Mouse (Mus musculus): ENCODE results near the gene S100a5. TPM values are rescaled to one million over a fixed set of nuclear protein-coding genes. Genes with fewer than 3 reads are reported as not detected.
A peak's percentile ranks its signal among the peaks of the same experiment; 100 is the strongest.

S100a5 gene
- total RNA-seq, 2 experiments from 2014 or later, result not detected

DNA sequence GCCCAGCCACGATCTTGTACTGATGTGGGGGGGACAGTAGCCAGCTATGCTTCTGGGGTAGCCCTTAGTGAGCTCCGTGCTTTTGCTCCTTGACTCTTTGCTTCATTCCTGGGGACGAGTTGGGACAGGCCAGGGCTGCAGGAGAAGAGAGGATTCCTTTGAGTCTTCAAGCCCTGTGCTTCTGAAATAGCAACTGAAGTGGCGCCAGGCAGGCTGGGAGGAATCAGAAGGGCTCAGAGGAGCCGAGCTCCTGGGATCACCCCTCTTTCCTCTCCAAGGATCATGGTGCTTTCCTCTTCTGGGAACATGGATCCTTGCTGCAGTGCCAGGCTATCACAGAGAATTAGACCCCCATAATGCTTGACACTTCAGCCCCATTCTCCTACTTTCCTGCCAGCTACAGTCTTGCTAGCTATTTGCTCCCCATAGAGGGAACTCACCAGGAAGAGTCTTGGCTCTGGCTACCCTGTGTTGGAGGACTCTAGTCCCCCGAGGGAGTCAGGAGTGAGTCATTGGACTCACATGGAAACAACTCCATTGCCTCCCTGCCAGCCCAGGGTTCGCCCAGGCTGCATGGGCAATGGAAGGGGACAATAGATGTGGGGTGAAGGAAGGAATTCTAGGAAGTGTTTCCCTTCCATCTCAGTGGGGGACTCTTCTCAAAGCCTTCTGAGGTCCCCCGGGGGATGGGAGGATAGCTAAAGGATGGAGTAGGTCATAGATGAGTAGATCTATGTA is 7.7 kb upstream of the S100a5 start:
- no peak for DNase-seq

- DNase-seq, result no peak
Observed at GRCm38 (mm10) chr3:90601486-90602110, 6.7 kb upstream of the S100a5 start, which contains the start of gene Gm42674. Gene Gm42674 (plus strand): TSS chr3:90601904.

- no peak for DNase-seq
Observed at GRCm38 (mm10) chr3:90603623-90604022, 4.7 kb upstream of the S100a5 start, which contains the start of gene S100a4. Gene S100a4 (plus strand): TSS chr3:90603771.

DNA sequence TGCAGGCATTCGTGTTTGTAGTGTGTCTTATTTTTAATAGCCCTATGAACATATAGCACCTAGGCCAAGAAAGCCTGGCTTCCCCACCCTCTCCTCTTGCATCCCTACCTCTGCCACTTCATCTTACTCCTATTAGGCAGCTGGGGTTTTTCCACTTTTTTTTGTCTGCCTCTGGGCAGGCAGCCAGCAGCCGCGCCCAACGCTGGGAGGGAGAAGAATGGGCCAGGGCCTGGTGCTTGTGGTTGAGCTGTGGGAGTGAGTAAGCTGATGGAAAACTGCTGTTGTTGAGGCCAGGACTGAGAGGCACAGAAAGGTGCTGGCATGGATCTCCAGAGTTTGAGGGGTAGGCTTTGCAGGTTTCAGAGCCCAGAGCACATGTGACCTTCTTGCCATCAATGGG is 3.9 kb upstream of the S100a5 start:
- DNase-seq, result peak; percentile 79

DNA sequence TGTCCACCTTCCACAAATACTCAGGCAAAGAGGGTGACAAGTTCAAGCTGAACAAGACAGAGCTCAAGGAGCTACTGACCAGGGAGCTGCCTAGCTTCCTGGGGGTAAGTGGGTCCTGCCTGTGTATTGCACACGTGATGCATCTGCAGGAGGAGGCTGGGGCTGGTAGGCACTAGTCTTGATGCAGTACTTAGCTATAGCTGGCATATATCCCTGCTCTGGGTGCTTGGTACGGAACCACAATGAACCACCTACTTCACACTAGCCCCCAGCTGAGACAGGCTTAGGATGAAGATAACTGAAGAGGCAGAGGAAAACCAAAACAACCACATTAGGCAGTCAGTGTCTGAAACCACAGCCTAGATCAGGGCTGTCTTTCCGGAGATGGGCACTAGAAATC is 3.3 kb upstream of the S100a5 start:
- no peak for DNase-seq

DNA sequence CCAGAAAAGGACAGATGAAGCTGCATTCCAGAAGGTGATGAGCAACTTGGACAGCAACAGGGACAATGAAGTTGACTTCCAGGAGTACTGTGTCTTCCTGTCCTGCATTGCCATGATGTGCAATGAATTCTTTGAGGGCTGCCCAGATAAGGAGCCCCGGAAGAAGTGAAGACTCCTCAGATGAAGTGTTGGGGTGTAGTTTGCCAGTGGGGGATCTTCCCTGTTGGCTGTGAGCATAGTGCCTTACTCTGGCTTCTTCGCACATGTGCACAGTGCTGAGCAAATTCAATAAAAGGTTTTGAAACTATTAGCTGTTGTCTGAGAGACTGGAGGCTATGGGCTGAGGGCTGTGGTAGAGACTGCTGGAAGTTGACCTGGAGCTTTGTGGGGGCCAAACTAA is 2.6 kb upstream of the S100a5 start:
- DNase-seq, result no peak

DNA sequence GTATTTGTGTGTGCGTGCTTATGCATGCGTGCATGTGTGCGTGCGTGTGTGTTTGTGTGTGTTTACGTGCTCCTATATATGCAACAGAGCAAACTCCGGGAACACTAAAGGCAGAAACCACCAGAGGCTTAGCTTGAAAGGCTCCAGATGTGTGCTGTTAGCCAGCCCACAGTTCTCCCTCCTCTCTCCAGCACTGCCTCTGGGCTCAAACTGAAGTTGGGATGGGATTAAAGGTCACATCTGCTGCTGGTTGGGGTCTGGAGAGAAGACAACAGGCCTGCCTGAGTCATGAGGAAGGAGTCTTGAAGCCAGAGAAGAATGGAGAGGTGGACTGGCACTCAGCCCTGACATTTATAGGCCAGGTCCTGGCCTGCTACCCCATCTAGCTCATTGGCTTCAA is 2.1 kb upstream of the S100a5 start:
- no peak for DNase-seq

- DNase-seq, result no peak
Observed at GRCm38 (mm10) chr3:90607361-90607760, 962 bp upstream of the S100a5 start.

- no peak for DNase-seq
Observed at GRCm38 (mm10) chr3:90609102-90609501, 779 bp downstream of the S100a5 start.

GRCm38 (mm10) chr3:90611494-90611893 is 3.2 kb downstream of the S100a5 start:
- DNase-seq, result no peak

GRCm38 (mm10) chr3:90612061-90612460 is 3.7 kb downstream of the S100a5 start:
- DNase-seq, result no peak

- peak; percentile 60 for DNase-seq
Observed at GRCm38 (mm10) chr3:90612728-90613291, 4.5 kb downstream of the S100a5 start, which contains the start of gene S100a6. Gene S100a6 (plus strand): TSS chr3:90612882.

- no peak for DNase-seq
Observed at GRCm38 (mm10) chr3:90613461-90614147, 5.3 kb downstream of the S100a5 start.

- no peak for DNase-seq
Observed at GRCm38 (mm10) chr3:90614148-90614530, 5.8 kb downstream of the S100a5 start.

- no peak for DNase-seq
Observed at GRCm38 (mm10) chr3:90614611-90615251, 6.4 kb downstream of the S100a5 start.

- peak; percentile 69 for DNase-seq
Observed at GRCm38 (mm10) chr3:90615415-90615814, 7.1 kb downstream of the S100a5 start.

DNA sequence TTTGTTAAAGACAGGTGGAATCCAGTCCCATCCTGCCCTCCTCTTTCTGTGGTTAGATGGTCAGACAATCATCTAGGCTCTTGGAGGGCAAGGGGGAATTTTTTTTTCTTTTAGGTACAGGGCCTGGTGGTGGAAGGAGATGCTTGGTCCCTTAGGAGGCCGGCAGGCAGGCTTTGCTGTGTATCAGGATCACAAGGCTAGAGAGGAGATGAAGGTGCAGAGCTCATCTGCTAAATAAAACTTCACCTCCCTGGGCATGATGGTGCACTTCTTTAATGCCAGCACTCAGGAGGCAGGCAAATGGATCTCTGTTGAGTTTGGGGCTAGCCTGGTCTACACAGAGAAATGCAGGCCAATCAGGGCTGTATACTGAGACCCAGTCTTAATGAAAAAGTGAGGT is 7.6 kb downstream of the S100a5 start:
- no peak for DNase-seq

GRCm38 (mm10) chr3:90617586-90617985 is 9.3 kb downstream of the S100a5 start:
- DNase-seq, result no peak

- DNase-seq, result no peak
Observed at GRCm38 (mm10) chr3:90621552-90621951, 13.2 kb downstream of the S100a5 start.

GRCm38 (mm10) chr3:90623435-90624071 is 15.2 kb downstream of the S100a5 start:
- DNase-seq, result peak; percentile 76

GRCm38 (mm10) chr3:90625496-90625895 is 17.2 kb downstream of the S100a5 start:
- no peak for DNase-seq
